Mouse (Mus musculus) mammary gland, adult 2 months (tissue): ENCODE results near the gene Sort1. TPM values are rescaled to one million over a fixed set of nuclear protein-coding genes. Genes with fewer than 3 reads are reported as not detected.

Experiments used
- polyA plus RNA-seq: library from polyadenylated mRNA; depleted of rRNA; stranded (reverse); fragments of >200 nt; gene quantifications from 2 replicates; pipeline ENCODE4 v1.2.3, GENCODE M21; 2012; ENCODE audit warnings: low replicate concordance; rRNA removed

The Sort1 gene
- polyA plus RNA-seq: 76.0 and 116 TPM in 2 replicates

GRCm38 (mm10) chr3:108283781-108284601, at the start of gene Sort1:
TSS of gene Sort1 (plus strand) at chr3:108284082.

DNA sequence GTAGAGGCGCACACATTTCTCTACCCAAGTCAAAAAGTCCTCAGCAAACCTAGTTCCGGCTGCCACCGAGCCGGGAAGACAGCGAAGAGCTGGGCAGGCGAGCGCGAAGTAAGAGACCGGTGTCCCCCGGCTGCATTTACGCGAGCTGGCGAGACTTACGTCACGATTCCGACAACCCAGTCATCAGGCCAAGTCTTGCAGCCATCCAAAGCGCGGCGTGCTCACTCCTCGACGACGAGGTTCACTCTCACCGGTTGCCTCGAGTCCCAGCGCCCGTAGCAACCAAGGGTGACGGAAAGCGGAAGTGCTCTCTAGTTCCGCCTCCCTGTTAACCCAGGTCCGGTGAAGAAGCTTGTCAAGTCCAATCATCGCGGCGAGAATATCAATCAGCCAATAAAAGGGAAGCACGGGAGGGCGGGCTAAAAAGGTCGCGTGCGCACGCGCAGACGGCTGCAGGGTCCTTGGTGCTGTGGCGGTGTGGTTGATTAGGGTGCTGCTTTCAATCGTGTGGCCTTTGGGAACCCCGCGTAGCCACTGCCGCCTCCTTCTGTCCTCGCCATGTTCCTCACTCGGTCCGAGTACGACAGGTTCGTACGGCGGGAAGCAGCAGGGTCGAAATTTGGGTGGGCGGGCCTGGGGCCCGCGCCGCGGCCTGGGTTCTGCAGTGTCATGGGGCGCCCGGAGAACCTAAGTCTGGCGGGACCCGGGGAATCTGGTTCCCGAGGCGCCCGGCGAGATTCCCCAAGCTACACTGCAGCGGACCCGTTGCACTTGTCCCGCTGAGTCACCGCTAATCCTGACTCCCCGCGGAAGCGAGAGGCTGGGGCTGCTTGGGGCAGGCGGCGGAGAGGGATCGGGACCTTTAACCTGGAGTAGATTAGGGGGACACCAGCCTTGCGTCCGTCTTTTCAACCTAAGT, 26.9 kb upstream of the Sort1 start, which contains the start of gene Psma5:
Psma5 (plus strand) TSS at position 208 of the 919 bp plus-strand sequence.

DNA sequence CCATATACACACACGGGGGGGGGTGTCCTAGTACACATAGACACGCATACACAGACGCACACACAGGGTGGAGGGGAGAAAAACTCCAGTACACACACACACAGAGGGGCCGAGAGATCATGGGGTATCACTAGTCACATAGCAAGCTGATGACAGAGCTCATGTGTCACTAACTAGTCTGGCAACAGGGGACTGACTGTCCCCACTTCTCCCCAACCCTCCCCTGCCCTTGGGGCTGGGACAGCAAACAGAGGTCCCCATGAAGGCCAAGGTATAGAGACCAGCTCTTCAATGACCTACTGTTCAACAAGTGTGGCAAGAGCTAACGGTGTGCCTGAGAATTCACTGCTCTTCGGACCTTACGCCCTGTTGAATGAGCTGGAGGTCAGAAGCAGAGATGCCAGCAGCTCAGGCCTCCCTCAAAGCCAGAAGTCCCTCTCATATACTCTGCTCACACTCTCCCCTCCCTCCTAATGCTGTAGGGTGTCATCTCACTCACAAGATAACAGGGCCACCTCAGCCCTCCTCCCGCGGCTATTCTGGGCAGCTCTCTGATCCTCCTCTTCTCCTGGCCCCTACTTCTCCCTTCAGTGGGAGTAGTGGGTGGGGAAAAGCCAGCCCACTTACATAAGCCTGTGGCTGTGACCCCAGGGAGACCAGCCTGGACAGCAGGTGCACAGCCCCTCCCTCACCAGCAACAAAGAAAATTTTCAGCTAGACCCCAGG, 80.6 kb downstream of the Sort1 start, which contains the start of gene Mybphl:
Mybphl (plus strand) TSS at position 642 of the 726 bp plus-strand sequence.

GRCm38 (mm10) chr3:108383485-108384354, 99.8 kb downstream of the Sort1 start, which contains the start of gene Psrc1:
TSS of gene Psrc1 (plus strand) at chr3:108383839.

Other genes starting within 250 kb of the Sort1 start
- gene Gstm4, start 239.2 kb upstream of the Sort1 start, polyA plus RNA-seq: 18.5 and 36.0 TPM in 2 replicates
- 116 and 159 TPM in 2 replicates for gene Ampd2, start 197.4 kb upstream of the Sort1 start, polyA plus RNA-seq
- 0.10 and 0.18 TPM in 2 replicates for gene Gnat2, start 191.3 kb upstream of the Sort1 start, polyA plus RNA-seq
- 12.4 and 25.6 TPM in 2 replicates for gene Gnai3, start 137.9 kb upstream of the Sort1 start, polyA plus RNA-seq
- not detected in 2 replicates for gene Gpr61, start 129.2 kb upstream of the Sort1 start, polyA plus RNA-seq
- 27.8 and 29.8 TPM in 2 replicates for gene Amigo1, start 97.7 kb upstream of the Sort1 start, polyA plus RNA-seq
- 10.7 and 11.1 TPM in 2 replicates for gene Cyb561d1, start 82.9 kb upstream of the Sort1 start, polyA plus RNA-seq
- gene Atxn7l2, start 73.1 kb upstream of the Sort1 start, polyA plus RNA-seq: 8.3 and 10.7 TPM in 2 replicates
- gene Sypl2, start 57.4 kb upstream of the Sort1 start, polyA plus RNA-seq: 67.2 TPM in 1 of 2 replicates, not detected in the other
- gene Psma5, start 27.2 kb upstream of the Sort1 start, polyA plus RNA-seq: 24.1 and 63.3 TPM in 2 replicates
- not detected in 2 replicates for gene Mybphl, start 80.8 kb downstream of the Sort1 start, polyA plus RNA-seq
- gene Psrc1, start 99.8 kb downstream of the Sort1 start, polyA plus RNA-seq: 4.8 and 6.7 TPM in 2 replicates
- 32.1 and 57.6 TPM in 2 replicates for gene Celsr2, start 131.5 kb downstream of the Sort1 start, polyA plus RNA-seq
- 36.3 and 38.8 TPM in 2 replicates for gene Sars, start 161.1 kb downstream of the Sort1 start, polyA plus RNA-seq